Mouse (Mus musculus) megakaryocyte, embryonic 14.5 days (primary cell): ENCODE measurements at regions not wholly inside any gene's neighbourhood (a gene's known extent, or its start where the extent isn't known, plus 50 kb on each side); places are given as distances from the start of the nearest gene placed in this dataset.

Source experiments
- FLI1 ChIP-seq: IDR thresholded peaks from 2 replicates; pipeline ENCODE4 v1.6.1; 2012; ENCODE audit warnings: low read length, inconsistent platforms, mixed read lengths
- GATA1 ChIP-seq: IDR thresholded peaks from 3 replicates; pipeline ENCODE4 v1.6.1; 2012; ENCODE audit warnings: mixed read lengths, low read length, inconsistent platforms, borderline replicate concordance

GRCm38 (mm10) chr10:49863800-49864199 is 75.2 kb upstream of the Grik2 start:
- TF ChIP-seq FLI1 (no peak), GATA1 (no peak)
